Mouse (Mus musculus) kidney, adult 9 months (tissue): ENCODE measurements at regions not wholly inside any gene's neighbourhood (a gene's known extent, or its start where the extent isn't known, plus 50 kb on each side); places are given as distances from the start of the nearest gene placed in this dataset.
"Not testable (repeated sequence)": the region's sequence is repeated elsewhere in the genome, so short reads cannot be mapped to it uniquely, and the experiment has no call there.

Experiments used
- DNase-seq: peaks from one replicate; pipeline ENCODE4 v3.0.0; 2022

DNA sequence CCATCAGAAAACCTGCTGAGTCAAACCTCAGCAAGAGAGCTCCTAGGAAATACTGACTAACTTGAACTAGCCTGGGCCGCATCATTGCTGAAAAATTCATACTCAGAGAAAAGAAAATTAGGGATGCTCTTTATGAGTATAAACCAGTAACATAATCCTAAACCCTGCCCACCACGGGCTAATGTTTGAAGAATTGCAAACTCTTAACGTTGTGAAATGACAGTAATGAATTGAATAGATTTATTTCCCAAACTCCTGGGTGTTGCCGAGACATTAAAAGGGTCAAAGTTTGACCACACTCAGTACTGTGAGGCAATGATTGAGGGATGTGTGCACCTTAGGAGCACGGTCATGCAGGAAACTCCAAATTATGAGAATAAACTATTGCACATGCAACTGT, 125.3 kb downstream of the Gipc2 start:
- no peak for DNase-seq

DNA sequence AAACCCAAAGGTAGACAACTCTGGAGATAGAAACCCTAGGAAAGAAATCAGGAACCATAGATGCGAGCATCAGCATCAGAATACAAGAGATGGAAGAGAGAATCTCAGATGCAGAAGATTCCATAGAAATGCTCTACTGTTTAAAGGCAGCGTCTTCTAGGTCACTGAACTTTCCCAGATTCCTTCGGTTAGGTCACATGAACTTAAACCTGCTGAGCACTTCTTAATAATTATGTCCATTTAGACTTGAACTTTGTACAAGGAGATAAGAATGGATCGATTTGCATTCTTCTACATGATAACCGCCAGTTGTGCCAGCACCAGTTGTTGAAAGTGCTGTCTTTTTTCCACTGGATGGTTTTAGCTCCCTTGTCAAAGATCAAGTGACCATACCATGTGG, 129.2 kb downstream of the Gipc2 start:
- not testable (repeated sequence) for DNase-seq

DNA sequence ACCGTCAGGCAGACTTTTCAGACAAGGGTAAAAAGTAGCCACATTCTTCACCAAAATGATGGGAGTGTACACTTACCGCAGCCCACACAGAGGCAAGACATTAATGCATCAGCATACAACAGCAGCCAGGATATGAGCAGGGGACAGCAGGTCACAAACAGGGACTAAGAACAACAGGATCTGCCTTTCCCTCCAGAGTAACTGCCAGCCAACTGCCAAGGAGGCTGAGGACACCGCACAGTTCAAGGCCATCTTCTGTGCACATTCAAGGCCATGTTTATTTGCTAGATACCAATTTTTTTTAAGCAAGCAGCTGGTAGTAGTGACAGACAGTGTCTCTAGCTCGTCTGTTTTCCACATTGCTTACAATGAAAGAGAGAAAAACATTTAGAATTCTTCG, 130.6 kb downstream of the Gipc2 start:
- DNase-seq: no peak

DNA sequence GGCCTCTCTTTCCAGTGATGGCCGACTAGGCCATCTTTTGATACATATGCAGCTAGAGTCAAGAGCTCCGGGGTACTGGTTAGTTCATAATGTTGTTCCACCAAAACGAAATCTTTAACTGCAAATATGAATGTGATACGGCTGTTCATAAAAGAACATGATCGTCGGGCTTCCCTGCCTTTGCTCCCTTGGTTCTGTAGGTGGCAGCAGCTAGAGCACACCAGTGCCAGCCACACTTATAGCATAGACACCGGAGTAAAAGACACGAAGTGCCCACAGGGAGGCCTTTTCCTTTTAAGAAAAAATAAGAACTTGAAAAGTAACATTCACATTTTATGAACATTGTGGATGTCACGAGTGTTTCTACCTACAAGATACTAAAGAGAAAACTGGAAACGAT, 131.3 kb downstream of the Gipc2 start:
- DNase-seq: no peak

DNA sequence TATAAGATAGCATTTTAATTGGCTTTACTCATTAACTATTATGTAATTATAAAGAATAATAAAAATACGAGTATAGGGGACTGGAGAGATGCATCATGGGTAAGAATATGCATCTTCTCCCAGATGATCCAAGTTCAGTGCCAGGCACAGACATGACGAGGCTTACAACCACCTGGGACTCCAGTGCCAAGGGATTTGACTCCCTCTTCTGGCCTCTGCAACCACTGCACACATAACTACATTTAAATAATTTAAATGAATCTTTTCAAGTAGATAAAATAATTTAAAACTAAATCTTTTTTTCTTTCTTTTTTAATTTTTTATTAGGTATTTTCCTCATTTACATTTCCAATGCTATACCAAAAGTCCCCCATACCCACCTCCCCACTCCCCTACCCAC, 131.8 kb downstream of the Gipc2 start:
- DNase-seq: no peak

DNA sequence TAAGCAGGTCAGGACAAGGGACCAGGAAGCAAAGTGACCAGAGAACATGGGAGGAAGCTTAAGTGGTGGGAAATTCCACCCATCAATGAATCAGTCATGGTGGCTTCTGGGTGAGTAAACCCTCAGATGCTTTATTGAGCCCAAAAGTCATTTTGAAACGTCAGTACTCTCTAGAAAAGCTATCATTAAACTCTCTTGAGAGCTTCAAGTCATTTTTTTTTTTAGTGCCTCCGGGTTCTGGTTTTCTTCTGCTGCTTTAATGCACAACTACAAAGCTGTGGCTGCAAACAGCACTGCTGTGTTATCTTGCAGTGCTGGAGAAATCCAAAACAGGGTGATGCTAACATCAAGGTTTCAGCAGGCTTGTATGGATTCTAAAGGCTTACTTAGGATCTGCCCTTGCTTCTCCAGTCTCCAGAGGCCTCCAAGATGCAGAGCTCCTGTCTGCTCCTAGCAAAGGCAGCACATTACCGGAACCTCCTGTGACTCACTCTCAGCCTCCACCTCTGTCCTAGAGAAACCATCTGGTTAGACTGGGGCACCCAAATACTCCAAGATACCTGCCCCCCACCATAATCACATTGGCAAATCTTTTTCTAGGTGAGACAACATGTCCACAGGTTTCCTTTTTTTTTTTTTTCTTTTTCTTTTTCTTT, 133.2 kb downstream of the Gipc2 start:
- DNase-seq: no peak

DNA sequence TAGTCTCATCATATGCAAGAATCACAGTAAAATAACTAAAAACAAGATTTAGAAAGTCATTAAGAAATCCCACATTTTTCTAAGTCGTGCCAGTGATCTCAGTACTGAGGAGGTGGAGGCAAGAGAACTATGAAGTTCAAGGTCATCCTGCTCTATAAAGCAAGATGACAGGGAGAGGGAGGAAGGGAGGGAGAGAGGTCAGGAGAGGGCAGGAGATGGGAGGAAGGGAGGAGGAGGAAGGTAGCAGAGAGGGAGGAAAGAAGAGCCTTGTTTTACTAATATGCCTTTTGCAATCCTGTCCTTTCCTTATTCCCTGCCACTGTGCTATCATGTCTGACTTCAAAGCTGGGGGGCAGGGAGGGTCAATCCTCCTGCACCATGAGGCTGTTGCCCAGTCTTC, 137.3 kb downstream of the Gipc2 start:
- DNase-seq: no peak

DNA sequence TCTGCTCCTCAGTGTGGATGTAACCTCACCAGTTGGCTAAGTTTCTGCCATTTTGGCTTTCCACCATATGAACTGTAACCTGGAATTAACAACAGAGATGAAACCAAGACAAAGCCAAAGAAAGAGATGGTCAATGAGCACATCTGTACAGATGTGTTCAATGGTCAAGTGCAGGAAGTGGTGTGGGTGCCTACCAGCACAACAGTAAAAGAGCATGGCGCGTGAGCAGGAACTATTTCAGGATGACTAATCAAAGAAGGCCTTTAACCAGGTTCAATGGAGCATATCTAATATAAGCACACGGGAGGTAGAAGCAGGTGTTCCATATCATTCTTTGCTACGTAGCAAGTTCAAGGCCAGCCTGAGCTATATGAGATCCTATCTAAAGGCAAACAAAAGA, 140.0 kb downstream of the Gipc2 start:
- DNase-seq: no peak

DNA sequence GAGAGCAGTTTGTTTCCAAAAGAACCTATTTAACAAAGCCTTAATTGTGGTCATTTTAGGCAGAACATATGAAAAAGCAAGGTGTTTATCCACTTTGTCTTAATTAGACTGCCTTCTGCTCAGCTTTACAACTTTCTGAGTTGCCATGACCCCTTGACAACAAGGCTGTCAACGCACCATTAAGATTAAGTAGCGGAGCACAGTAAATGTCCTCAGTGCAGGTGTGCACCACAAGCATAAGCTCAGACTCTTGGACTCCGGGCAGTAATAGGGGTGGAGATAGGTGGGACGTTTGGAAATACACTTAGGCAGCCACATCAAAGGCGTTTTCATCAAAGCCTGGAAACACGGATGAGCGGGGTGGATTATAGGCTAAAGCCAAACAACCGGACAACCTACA, 140.9 kb downstream of the Gipc2 start:
- DNase-seq: no peak

DNA sequence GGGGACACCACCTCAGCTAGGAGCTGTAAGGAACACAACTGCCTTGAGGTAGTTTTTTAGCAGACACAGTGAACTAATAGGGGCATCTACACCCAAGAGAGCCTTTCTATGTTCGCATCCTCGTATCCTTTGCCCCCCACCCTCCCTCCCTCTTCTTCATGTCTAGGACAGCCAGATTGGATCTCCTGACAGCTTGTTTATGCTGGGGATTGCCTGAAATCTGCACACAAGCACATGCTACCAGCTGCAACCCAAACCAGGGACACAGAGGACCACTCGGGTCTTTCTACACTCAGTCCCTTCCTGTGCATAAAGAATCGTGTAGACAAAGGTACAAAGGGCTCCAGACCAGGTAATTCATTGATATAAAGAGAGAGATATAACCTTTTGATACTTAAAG, 159.3 kb downstream of the Gipc2 start:
- DNase-seq: no peak

DNA sequence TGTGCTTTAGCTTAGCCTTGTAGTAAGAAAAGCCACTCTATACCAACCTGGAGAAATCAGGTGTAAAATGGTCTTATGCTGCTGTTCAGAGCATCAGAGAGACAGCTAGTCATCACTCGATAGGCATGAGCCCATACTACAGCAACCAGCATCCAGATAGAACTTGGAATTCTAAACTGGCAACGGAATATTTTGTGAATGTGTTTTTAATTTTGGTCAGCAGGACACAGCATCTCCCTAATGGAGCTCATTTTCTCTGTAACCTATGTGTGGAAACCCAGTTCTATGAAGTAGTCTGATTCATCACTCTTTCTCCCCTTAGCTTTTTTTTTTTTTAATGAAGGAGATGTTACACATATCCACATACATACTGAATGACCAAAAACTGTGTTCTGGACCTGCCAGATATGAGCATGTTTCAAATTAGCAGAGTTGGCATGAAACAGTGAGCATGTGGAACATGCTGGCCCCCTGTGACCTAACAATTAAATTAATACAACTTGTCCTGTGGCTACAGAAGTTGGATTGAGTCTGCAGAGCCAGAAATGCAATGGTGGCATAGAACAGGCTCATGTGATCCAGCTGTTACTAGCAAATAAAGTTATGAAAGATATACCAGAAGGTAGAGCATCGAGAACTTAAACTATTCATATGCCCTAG, 160.5 kb downstream of the Gipc2 start:
- no peak for DNase-seq

DNA sequence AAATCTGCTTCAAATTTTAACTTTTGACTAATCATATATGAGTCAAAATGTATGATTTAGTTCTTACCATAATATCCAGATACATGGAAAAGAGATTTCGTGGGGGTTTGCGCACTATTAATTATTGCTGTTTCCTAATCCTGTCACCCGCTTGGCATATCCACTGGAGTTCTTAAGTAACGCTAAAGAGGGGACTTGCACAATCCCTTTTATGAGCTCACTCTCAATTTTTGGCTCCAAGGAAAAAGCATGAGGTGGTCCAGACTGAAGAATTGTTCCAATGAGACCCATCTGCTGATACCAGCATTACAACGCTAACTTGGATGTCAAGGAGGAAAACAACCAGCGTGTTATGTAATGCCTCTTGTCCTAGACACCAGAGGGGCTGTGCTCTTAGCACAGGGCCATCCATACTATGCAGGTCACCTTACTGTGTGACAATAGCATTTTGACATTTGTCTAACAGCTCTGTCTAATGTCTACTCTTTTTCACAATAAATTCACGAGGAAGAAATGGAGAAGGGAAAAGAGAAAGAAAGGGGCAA, 161.5 kb downstream of the Gipc2 start:
- no peak for DNase-seq

DNA sequence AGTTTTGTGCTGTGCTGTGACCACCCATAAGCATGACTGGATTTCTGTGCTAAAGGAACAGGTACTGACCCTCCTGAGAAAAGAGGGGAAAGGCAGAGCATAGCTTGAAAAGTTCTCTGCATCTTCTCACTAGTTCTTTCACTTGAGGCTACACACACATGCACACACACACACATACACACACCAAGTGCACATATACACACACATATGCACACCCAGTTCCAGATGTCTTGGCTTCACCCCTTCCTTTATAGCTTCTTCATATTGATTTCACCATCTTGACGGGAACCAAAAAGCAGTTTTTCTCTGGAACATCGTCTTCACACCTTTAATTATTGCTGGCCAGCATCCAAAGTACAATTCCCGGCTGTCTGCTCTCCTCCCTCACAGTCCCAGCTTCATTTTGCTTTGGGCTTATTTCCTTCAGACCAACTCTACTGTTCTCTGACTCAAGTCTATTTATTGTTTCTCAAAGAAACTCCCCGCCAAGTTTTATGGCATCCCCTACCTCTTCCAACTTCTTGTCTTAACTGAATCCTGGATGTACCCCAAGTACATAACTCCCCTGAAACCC, 160.2 kb upstream of the Ptgfr start:
- no peak for DNase-seq

DNA sequence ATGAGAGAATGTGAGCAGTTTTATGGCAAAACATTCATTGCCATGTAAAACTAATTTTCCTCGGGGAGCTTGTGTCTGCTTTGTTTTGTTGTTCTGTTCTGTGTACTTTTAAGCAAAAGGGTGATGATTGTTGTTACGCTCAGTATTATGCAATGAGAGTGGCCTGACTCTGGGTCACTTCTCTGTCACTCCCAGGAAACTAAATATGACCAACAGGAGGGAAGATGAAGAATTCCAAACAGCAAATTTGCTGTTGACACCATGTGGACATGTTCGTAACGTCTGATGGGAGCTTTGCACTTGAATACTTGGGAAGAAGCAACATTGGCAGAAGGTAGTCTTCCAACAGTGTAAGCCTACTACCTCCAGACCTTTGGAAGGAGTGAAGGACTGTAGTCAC, 159.7 kb upstream of the Ptgfr start:
- DNase-seq: no peak

DNA sequence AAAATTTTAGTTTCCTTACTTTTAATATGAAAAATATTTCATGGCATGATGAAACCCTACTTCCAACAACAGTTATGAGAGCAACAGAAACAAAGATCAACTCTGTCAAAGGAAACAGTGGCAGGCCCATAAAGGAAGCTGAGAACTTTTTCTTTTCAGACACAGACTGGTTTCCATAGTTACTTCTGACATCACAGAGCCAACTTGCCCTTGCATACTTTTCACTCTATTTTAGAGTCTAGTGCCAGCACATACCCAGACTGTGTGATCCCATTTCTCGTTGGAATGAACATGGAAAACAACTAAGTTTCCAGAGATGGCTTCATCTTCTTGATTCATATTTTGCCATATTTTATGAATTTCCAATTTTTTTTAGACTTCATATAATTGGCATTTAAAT, 150.8 kb upstream of the Ptgfr start:
- DNase-seq: no peak

DNA sequence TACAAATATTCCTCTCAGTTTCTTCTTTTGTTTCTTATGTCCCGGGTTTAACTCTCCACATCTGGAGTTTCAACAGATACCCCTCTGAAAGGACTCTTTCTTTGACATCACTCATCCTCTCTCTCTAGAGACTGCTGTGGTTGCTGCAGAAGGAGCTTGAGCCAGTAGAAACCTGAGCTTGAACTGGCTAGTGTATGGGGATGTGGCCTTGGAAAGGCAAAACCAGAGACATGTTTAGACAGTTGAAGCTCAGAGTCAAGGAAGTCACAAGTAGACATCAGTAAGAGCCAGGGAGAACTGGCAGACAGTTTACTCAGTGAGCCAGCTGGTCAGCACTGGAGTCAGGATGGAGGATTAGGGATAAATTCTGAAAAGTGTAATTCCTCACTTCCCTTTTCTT, 140.7 kb upstream of the Ptgfr start:
- no peak for DNase-seq

DNA sequence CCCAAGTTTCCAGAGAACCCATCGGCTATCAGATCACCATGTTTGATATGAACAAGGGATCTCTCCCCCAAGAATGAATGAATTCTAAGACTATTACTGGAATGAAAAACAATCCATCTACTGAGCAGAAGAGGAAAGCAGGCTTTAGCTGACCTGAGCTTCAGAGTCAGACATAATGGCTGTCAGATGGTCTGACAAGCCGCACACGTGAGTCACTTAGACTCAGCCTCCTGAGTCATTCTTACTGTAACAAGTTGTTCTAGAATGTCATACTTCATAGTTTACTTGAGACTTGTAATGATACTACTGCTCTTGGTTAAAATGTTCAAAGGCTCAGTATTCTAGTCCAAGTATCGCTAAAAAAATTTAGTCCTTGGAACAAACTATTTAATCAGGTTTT, 140.2 kb upstream of the Ptgfr start:
- no peak for DNase-seq

DNA sequence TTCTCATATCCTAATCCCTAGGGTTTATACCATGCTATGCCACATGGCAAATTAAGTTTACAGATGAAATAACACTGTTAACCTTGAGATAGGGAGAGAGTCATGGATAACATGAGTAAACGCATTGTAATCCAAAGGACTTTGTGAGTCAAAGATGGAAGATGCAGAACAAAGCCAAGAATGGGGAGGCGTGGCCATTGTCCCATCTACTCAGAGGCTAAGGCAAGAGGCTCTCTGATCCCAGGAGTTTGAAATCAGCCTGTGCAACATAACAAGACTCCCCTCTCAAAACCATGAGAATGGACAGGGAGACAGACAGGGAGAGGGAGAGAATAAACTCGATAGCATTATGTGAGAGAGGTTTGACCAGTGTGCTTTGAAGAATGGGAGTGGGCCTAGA, 112.4 kb upstream of the Ptgfr start:
- DNase-seq: no peak

DNA sequence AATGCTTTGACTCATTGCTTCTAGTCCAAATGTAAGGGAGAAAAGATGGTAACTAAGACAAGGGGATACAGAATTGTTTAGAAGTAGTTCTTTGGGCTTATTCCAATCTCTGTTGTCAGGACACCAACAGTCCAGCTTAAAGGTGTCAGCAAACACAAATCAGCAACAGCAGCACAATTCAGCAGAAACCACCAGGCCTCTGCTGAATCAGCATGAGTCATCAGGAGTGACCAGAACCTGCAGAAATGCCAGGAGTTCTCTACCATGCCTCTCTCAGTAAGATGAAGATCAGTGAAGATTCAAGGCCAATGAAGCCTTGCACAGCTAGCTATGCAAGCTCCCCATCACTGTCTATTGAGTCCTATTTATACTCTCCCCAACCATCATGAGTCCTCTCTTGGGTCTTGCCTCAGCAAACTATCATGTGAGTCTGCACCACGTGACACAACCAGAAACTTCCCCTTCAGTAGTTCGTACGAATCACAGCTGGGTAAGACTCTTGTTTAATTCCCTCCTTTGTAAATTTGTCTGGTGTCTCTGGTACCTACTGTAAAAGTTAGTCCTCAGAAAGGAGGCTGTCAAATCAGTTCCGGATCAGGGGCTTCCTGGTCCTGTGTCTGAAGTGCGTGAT, 110.7 kb upstream of the Ptgfr start:
- DNase-seq: no peak

DNA sequence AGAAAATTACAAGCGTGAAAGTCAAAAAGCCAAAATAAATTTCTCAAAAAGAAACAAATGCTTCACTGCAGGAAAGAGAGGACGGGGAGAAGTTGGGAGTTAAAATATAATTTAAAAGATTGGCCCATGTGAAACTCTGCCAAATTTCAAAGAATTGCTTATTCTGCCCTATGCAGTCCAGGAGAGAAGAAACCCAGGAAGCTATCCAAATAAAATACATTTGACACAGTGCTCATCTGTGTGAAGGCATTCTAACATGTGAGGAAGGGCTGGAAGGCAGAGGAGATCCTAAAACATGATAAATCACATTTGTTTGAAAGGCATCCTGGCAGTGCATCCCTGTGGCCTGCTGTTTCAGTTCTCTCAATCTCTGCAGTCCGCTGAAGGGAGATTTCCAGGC, 108.5 kb upstream of the Ptgfr start:
- DNase-seq: no peak

DNA sequence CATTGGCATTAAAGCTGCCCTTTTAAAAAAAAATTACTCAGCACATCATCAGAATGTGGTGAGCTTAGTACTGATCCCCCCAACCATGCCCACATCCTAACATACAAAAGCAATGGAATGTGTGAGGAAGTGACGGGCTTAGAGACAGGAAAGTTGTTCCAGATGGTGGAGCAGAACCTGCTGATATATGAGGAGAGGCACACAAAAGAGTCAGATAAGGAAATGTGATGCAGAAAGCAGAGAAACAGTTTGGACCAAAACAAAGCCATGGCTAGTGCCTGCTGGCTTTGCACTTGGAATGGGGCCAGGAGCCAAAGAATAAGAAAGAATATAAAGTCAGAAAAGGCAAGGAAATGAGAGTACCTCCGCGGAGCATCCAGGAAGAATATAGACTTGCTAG, 106.1 kb upstream of the Ptgfr start:
- DNase-seq: no peak

DNA sequence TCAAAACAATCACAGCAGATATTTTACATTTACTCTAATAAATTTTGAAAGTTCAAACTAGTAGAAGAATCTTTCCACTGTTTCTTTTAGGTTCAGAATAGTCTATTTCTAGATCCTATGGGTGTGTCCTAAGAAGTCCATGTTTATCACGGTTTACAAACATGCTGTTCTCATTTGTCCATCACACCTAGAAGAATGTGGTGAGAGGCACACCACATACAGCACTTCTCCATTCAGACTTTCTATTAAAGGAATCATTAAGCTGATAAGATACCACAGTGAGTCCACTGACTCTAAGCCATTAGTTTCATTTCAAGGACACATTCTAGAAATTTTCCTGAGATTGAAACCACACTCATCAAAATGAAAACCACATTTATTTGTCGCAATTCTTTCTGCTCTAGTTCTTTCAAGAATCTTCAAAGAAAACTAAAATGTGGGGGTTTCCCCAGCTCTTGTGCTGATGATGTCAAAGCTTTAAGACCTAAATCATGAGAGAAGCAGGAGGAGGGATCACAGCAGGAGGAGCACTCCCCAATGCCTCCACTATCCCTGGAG, 101.1 kb upstream of the Ptgfr start:
- DNase-seq: no peak

DNA sequence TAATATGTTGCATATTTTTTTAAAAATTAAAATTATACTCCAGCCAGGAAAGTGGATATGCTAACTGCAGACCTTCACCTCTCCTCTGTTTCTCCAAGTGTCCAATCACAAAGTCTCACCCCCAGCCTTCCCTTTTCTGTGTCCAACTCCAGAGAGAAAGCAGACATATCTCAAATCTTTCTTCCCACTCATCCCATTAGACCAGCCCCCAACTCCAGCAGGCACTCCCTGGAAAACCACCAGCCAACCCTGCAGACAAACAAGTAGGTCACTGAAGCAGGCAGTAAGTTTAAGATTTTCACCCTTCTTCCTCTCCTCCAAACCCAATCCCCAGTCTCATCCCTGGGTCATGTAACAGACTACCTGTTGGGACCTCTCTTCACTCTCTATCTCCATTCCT, 94.2 kb upstream of the Ptgfr start:
- no peak for DNase-seq

DNA sequence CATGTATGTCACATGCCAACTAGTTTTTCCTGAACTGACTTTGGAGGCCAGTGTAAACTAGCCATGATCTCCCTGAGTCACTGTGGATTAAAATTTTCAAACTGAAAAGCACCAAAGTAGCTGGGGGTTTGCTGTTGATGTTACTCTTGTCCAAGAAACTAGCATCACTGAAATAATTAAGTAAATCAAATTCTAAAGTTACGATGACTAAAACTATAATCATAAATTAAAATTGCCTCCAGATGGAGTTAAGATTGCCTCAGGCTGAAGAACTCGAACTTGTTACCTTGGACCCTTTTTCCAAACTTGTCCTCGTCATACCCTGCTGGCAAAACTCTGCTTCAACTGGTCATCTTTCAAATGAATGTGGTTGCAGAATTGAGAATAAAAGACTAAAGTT, 93.7 kb upstream of the Ptgfr start:
- no peak for DNase-seq
